10 mouse cellular contexts compared by ENCODE assay signal in genomic region chr4:40784556-40785169, GRCm38 (mm10). TPM values are rescaled to one million over a fixed set of nuclear protein-coding genes. Genes with fewer than 3 reads are reported as not detected.
DNase-seq lines count a peak whose midpoint lies in the region; ATAC-seq lines count a peak whose summit lies in the region.
"Had no signal": no experiment of that assay in that cellular context is flagged by ENCODE, and none has a peak within 500 bp of the region (broad histone marks: within the 10 kb centered on the region; RNA-seq: fewer than 3 reads in every experiment).

No protein-coding gene starts in this region.

- H3K9me3 ChIP-seq in kidney, embryonic 16.5 days (ENCODE audit: low read length): no peaks in the 10 kb centered on the region
- H3K9me3 ChIP-seq in hindbrain, embryonic 13.5 days: no peaks in the 10 kb centered on the region
- H3K9me3 ChIP-seq: midbrain, embryonic 10.5 days had no signal

- no peaks in the 10 kb centered on the region for H3K27me3 ChIP-seq in kidney, embryonic 16.5 days (ENCODE audit: insufficient read depth, low read length)
- H3K27me3 ChIP-seq in hindbrain, embryonic 13.5 days: no peaks in the 10 kb centered on the region

- no peaks in the 10 kb centered on the region for H3K36me3 ChIP-seq in kidney, embryonic 16.5 days (ENCODE audit: insufficient read depth, low read length)
- H3K36me3 ChIP-seq in hindbrain, embryonic 13.5 days: no peaks in the 10 kb centered on the region
- H3K36me3 ChIP-seq: midbrain, embryonic 10.5 days had no signal

- H3K9ac ChIP-seq in kidney, embryonic 16.5 days (replicated peaks; ENCODE audit: low read length): no peak overlapping the region
- no peak overlapping the region for H3K9ac ChIP-seq in hindbrain, embryonic 13.5 days

- no peak overlapping the region for H3K4me3 ChIP-seq in kidney, embryonic 16.5 days (ENCODE audit: low read length)
- H3K4me3 ChIP-seq in hindbrain, embryonic 13.5 days: no peak overlapping the region
- H3K4me3 ChIP-seq: midbrain, embryonic 10.5 days had no signal

- no peak overlapping the region for H3K4me2 ChIP-seq in kidney, embryonic 16.5 days (replicated peaks; ENCODE audit: low read depth, low read length)
- H3K4me2 ChIP-seq in hindbrain, embryonic 13.5 days: no peak overlapping the region

- WGBS in kidney, embryonic 16.5 days: 62% methylated on average over 10 of the region's 10 CpGs
- 79% methylated on average over 10 of the region's 10 CpGs for WGBS in hindbrain, embryonic 13.5 days

- intact Hi-C loops in gastrocnemius, postnatal 36 days (cut with DNase I): no loop called here

- no peak overlapping the region for H3K27ac ChIP-seq in kidney, embryonic 16.5 days (ENCODE audit: low read length)
- H3K27ac ChIP-seq in hindbrain, embryonic 13.5 days: no peak overlapping the region
- H3K27ac ChIP-seq: midbrain, embryonic 10.5 days had no signal

- ATAC-seq in kidney, embryonic 16.5 days (ENCODE audit: low FRiP score, low TSS enrichment): no peak
- ATAC-seq in hindbrain, embryonic 13.5 days (ENCODE audit: low FRiP score): no peak

- peaks cover 17% of the 10 kb centered on the region for H3K4me1 ChIP-seq in kidney, embryonic 16.5 days (ENCODE audit: insufficient read depth, low read length)
- no peaks in the 10 kb centered on the region for H3K4me1 ChIP-seq in hindbrain, embryonic 13.5 days (replicated peaks)
- H3K4me1 ChIP-seq: midbrain, embryonic 10.5 days had no signal

- peak; percentile 55 for DNase-seq in kidney, adult 18-20 months
- DNase-seq in gastrocnemius, postnatal 36 days: peak; percentile 56 to 60
- peak; percentile 40 for DNase-seq in kidney, postnatal 14 days
- peak; percentile 61 for DNase-seq in skeletal muscle tissue, adult 2 months (ENCODE audit: low read depth, low spot score)
- no peak for DNase-seq in right cerebral cortex, postnatal 36 days (ENCODE audit: low spot score in 2 of 2)
- no peak for DNase-seq in right cerebral cortex, postnatal 4 days
- DNase-seq: thymus, adult 2 months had no signal

RNA-seq across cellular contexts. Expression of gene Smu1, which starts 26.9 kb away (rescaled TPM):
- polyA plus RNA-seq in kidney, embryonic 16.5 days (2015; fragmentation: Nextera tagmentation; extraction: Ambion mirVana): 170 and 176 TPM in 2 replicates
- total RNA-seq in gastrocnemius, postnatal 36 days (2021): 10 to 100 TPM; 23.7 to 28.3 TPM
- polyA plus RNA-seq in hindbrain, embryonic 13.5 days (2015; fragmentation: Nextera tagmentation; extraction: Ambion mirVana): 130 and 131 TPM in 2 replicates

Comparison
In these comparisons a context has a peak if more than half of its experiments do, and no peak if none do; other contexts are left out.
1. DNase-seq: peak in kidney, adult 18-20 months (single experiment), gastrocnemius, postnatal 36 days (2 of 2), kidney, postnatal 14 days (single experiment) and skeletal muscle tissue, adult 2 months (single experiment); none in right cerebral cortex, postnatal 36 days (0 of 2) and right cerebral cortex, postnatal 4 days (single experiment).